Mouse (Mus musculus) liver, adult 2 months (tissue): ENCODE measurements at regions not wholly inside any gene's neighbourhood (a gene's known extent, or its start where the extent isn't known, plus 50 kb on each side); places are given as distances from the start of the nearest gene placed in this dataset.
"Not testable (repeated sequence)": the region's sequence is repeated elsewhere in the genome, so short reads cannot be mapped to it uniquely, and the experiment has no call there.

Source experiments
- CTCF ChIP-seq: fragments of 200-500 bp; IDR thresholded peaks from 2 replicates; pipeline ENCODE4 v1.5.1; 2011; ENCODE audit warnings: low read depth, low read length, control low read depth
- POLR2A ChIP-seq: fragments of 200-500 bp; IDR thresholded peaks from 2 replicates; pipeline ENCODE4 v1.6.1; 2011; ENCODE audit warnings: low read length, control low read depth; ENCODE audit not compliant: insufficient read depth; ENCODE audit errors: extremely low read depth

GRCm38 (mm10) chr10:126285096-126285495 is 319.1 kb downstream of the Lrig3 start:
- not testable (repeated sequence) for TF ChIP-seq CTCF, POLR2A
